Mouse (Mus musculus) gastrocnemius, adult 2 months (tissue): ENCODE data around the gene Gm11549. TPM values are rescaled to one million over a fixed set of nuclear protein-coding genes. Genes with fewer than 3 reads are reported as not detected.
A peak's percentile ranks its signal among the peaks of the same experiment; 100 is the strongest.

ENCODE experiments used
- DNase-seq: peaks from one replicate; pipeline ENCODE4 v3.0.0; 2022
- H3K27ac ChIP-seq: fragments of 200-600 bp; 2 replicates; pipeline ENCODE4 v1.8.1; 2022; ENCODE audit warnings: mild to moderate bottlenecking
- H3K4me3 ChIP-seq: fragments of 200-600 bp; 2 replicates; pipeline ENCODE4 v1.8.1; 2022; ENCODE audit warnings: mild to moderate bottlenecking, moderate library complexity
- CTCF ChIP-seq: fragments of 200-600 bp; IDR thresholded peaks from 2 replicates; pipeline ENCODE4 v1.8.1; 2022; ENCODE audit warnings: antibody characterized with exemption, mild to moderate bottlenecking, moderate library complexity
- intact Hi-C: fragments of 180-260 bp; cut with DNase I; formaldehyde crosslinking; loops from one replicate; pipeline ENCODE4 v1.15.1; 2025
- total RNA-seq, 2 experiments: library from RNA; stranded (reverse); gene quantifications; 2 replicates each; pipeline ENCODE4 v1.2.3; 2021

Gm11549 gene
- total RNA-seq, 2 experiments from 2014 or later, result not detected

- no peak for DNase-seq
- Histone ChIP-seq H3K4me3 (peak overlapping the region; percentile 26; the same call in 1 of the 2 replicates), H3K27ac (no peak overlapping the region)
- intact Hi-C loops, result no loop called here
- no peak for TF ChIP-seq CTCF
Measured at GRCm38 (mm10) chr3:36536041-36536440, 14.4 kb upstream of the Gm11549 start.

GRCm38 (mm10) chr3:36533201-36533672 lies 11.6 kb upstream of the Gm11549 start:
- H3K27ac ChIP-seq, result no peak overlapping the region
- no peak overlapping the region for H3K4me3 ChIP-seq
- no peak for DNase-seq
- intact Hi-C loops, result no loop called here
- TF ChIP-seq CTCF, result no peak

GRCm38 (mm10) chr3:36532738-36533137 lies 11.1 kb upstream of the Gm11549 start:
- no peak for TF ChIP-seq CTCF
- no peak for DNase-seq
- intact Hi-C loops, result no loop called here
- H3K27ac ChIP-seq, result no peak overlapping the region
- no peak overlapping the region for H3K4me3 ChIP-seq

- no peak overlapping the region for H3K27ac ChIP-seq
- H3K4me3 ChIP-seq, result peak overlapping the region; percentile 60
- no peak for TF ChIP-seq CTCF
- no peak for DNase-seq
- intact Hi-C loops, result no loop called here
Measured at GRCm38 (mm10) chr3:36531979-36532542, 10.4 kb upstream of the Gm11549 start.

GRCm38 (mm10) chr3:36531242-36531641 lies 9.6 kb upstream of the Gm11549 start:
- intact Hi-C loops, result no loop called here
- DNase-seq, result no peak
- Histone ChIP-seq H3K27ac (no peak overlapping the region), H3K4me3 (no peak overlapping the region)
- TF ChIP-seq CTCF, result no peak

GRCm38 (mm10) chr3:36530781-36531180 lies 9.2 kb upstream of the Gm11549 start:
- Histone ChIP-seq H3K4me3 (no peak overlapping the region), H3K27ac (no peak overlapping the region)
- TF ChIP-seq CTCF, result no peak
- intact Hi-C loops, result no loop called here
- no peak for DNase-seq

- no peak for DNase-seq
- H3K27ac ChIP-seq, result no peak overlapping the region
- no peak overlapping the region for H3K4me3 ChIP-seq
Measured at GRCm38 (mm10) chr3:36530345-36530744, 8.7 kb upstream of the Gm11549 start.

GRCm38 (mm10) chr3:36524466-36524865 lies 2.9 kb upstream of the Gm11549 start:
- no peak for DNase-seq
- Histone ChIP-seq H3K4me3 (no peak overlapping the region), H3K27ac (no peak overlapping the region)
- no peak for TF ChIP-seq CTCF
- intact Hi-C loops, result no loop called here

More at GRCm38 (mm10) chr3:36530345-36530744, 8.7 kb upstream of the Gm11549 start:
- TF ChIP-seq CTCF, result no peak
- intact Hi-C loops, result no loop called here

GRCm38 (mm10) chr3:36522137-36522536 lies 524 bp upstream of the Gm11549 start:
- no peak for TF ChIP-seq CTCF

GRCm38 (mm10) chr3:36516196-36516595 lies 5.4 kb downstream of the Gm11549 start:
- no peak overlapping the region for H3K4me3 ChIP-seq
- TF ChIP-seq CTCF, result no peak
- no peak for DNase-seq
- intact Hi-C loops, result no loop called here
- H3K27ac ChIP-seq, result no peak overlapping the region

More at GRCm38 (mm10) chr3:36522137-36522536, 524 bp upstream of the Gm11549 start:
- Histone ChIP-seq H3K4me3 (no peak overlapping the region), H3K27ac (no peak overlapping the region)
- no peak for DNase-seq
- intact Hi-C loops, result no loop called here

- TF ChIP-seq CTCF, result no peak
- no peak for DNase-seq
- intact Hi-C loops, result no loop called here
- H3K27ac ChIP-seq, result no peak overlapping the region
- no peak overlapping the region for H3K4me3 ChIP-seq
Measured at GRCm38 (mm10) chr3:36511491-36511890, 10.1 kb downstream of the Gm11549 start.

- no peak for TF ChIP-seq CTCF
- DNase-seq, result no peak
- Histone ChIP-seq H3K4me3 (no peak overlapping the region), H3K27ac (no peak overlapping the region)
- intact Hi-C loops, result no loop called here
Measured at GRCm38 (mm10) chr3:36505809-36506735, 15.5 kb downstream of the Gm11549 start.

GRCm38 (mm10) chr3:36505306-36505705 lies 16.3 kb downstream of the Gm11549 start:
- H3K4me3 ChIP-seq, result no peak overlapping the region
- DNase-seq, result no peak
- no peak overlapping the region for H3K27ac ChIP-seq
- intact Hi-C loops, result no loop called here
- no peak for TF ChIP-seq CTCF
